Mouse (Mus musculus) embryo, embryonic 11.5 days (tissue): ENCODE results near the gene Slc34a2.

ENCODE experiments used
- DNase-seq: peaks from one replicate; pipeline ENCODE4 v3.0.0-alpha.2; 2012; ENCODE audit warnings: low read depth, low spot score

The Slc34a2 gene

DNA sequence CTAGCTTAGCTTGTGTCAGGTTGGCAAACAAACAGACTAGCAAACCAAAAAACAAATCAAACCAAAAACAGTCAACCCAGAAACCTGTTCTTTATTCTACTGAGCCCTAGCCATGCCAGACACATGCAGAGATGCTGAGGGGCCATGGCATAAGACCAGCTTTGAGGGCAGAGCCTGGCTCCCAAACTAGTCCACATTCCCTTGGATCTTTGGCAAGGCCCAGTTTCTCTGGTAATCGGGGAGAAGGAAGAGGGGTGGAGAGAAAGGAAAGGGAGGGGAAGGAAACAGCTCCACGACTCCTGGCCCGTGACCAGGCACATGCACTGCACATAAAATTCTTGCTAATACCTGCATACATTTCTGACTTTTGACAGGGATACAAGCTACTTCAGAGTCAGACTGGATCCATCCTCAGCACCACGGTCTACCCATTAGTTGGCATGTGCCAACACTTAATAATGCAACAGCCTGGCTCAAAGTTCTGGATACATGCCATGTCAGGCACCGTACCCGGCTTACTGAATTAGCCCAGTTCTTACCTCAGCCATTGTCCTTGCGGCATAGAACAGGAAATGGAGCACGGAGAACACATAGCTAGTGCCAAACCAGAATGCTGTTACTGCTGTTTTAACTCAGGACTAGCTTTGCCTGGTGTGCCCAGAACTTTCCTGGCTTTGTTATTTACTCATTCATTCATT is 12.5 kb upstream of the Slc34a2 start:
- no peak for DNase-seq

DNA sequence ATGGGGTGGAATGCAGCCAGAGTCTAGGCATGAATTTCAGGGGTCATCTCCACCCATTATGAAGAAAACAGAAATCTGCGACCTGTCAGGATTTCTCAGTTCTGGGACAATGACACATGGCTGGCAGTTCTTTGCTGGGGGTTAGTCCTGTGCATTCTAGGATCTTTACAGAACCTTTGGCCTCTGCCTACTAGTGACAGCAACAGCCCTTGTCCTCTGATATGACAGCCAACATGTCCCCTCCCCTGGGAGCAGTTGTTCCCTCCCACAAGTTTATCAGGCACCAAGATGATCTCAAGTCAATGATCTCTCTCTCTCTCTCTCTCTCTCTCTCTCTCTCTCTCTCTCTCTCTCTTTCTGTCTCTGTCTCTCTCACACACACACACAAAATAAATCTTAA is 6.5 kb upstream of the Slc34a2 start:
- DNase-seq = no peak

- no peak for DNase-seq
Measured at GRCm38 (mm10) chr5:53042034-53042748, 4.3 kb downstream of the Slc34a2 start.

DNA sequence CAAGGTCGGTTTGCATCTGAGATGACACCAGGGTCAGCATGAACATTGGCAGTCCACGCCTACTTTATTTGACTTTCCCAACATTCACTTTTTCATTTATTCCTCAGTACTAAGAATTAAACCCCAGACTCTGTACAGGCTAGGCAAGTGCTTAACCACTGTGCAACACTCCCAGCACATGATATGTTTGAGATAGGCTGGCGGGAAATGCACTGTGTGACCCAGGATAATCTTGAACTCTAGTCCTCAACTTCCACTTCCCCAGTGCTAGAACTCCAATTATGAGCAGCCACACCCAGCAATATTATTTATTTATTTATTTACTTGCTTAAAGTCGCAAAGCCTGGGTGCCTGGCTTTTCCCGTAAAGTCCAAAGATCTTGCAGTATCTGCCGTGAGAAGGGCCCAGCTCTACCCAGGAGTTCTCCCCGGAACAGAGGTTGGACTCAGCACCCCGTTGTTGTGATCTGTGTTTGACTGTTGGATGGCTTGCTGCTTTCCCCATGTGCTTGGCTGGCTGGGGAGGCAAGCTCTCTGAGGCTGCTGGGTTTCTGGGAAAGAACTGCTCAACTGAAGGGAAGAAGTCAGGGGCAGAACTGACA is 5.0 kb downstream of the Slc34a2 start:
- no peak for DNase-seq

DNA sequence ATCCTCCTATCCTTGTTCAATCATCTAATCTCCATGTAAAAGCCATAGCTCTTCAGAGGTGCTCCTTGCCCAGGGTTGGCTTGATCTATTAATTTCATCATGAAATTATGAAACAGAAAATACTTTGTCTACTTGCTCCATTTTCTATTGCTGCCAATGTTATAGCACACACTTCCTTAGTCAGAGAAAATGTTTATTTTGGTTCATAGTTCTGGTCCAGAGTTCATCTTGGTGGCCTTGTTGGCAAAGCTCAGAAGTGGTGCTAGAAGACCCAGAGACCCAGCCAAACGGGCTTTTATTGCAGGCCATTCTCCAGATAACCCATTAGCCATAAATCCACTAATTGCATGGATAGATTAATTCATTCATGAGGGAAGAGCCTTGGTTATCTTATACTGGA is 5.8 kb downstream of the Slc34a2 start:
- DNase-seq = no peak

- DNase-seq = no peak
Measured at GRCm38 (mm10) chr5:53047951-53048350, 10.1 kb downstream of the Slc34a2 start.

DNA sequence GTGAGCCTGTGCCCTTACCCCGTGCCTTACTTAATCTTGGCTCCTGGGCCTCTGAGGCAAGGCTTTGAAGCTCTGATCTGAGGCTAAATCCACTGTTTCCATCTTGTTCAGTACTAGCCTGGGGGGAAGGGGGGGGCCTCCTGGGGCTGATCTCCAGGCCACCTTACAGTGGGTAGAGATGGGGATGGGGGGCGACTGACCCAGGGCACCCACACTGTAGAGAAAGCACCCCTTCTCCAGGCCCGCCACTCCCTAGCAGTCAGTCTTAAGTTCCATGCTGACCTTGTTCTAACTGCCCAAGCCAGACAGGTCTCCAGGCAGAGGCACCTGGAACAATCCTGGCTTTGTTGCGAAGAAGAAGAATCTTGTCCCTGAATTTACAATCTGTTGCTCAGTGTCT is 10.7 kb downstream of the Slc34a2 start:
- no peak for DNase-seq

DNA sequence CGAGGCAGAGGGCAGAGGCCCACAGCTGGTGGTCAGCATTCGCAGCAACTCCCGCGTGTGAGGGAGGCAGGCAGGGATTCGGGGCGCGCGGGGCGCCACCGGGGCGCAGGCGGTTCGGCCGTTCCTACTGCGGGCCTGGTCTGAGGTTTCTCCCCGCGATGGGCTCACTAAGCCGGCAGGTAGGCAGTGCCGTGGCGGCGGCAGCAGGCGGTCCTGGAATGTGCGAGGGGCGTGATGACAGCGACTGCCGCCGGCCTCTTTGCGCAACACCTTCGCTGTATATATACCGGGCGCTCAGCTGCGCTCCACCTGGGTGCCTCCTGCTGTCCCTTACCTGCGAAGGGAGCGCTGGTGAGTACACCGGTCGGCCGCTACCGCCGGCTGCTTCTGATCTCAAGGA is 11.2 kb downstream of the Slc34a2 start:
- no peak for DNase-seq

DNA sequence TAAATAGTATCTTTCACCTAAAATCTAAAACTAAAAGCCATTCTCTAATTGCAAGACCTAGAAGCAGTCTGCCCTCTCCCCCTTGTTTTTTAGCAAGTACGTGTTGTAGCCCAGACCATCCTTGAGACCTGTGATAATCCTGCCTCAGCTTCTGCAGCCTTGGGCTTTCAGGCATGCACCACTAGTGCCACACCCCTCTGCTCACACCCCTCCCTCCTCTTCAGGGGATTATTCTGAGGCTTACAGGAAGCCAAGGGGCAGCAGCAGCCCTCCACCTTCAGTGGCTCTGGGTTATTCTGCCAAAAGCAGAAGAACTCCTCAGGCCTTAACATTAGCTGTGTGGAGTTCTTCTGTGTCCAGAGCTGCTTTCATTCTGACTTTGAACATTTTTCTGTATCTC is 13.1 kb downstream of the Slc34a2 start:
- DNase-seq = no peak

GRCm38 (mm10) chr5:53053246-53053645 is 15.4 kb downstream of the Slc34a2 start:
- no peak for DNase-seq

DNA sequence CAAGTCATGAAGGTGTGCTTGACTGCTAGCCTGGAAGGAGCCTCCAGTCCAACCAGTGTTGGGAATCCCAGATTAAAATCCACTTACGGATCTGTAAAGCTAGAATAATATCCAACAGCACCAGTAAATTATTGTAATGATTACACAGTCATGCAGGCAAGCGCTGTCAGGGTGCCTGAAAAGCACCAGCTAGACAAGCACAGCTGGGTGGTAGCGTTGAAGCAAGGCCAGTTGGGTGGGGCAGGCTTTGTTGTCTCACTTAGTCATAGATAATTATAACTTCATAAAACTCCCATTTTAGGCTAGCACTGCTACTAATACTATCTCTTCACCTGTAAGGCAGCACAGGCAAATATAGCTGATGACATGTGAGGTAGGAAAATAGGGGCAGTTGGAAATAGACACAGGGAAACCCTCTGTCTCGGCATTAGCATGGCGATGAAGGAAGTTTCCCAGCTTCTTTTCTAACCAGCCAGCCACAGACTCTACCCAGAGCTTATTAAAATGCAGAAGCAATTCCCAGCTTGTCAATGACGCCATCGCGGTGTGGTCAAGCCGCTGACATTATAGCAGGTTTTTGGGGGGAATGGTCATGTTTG is 23.8 kb downstream of the Slc34a2 start:
- DNase-seq = no peak

DNA sequence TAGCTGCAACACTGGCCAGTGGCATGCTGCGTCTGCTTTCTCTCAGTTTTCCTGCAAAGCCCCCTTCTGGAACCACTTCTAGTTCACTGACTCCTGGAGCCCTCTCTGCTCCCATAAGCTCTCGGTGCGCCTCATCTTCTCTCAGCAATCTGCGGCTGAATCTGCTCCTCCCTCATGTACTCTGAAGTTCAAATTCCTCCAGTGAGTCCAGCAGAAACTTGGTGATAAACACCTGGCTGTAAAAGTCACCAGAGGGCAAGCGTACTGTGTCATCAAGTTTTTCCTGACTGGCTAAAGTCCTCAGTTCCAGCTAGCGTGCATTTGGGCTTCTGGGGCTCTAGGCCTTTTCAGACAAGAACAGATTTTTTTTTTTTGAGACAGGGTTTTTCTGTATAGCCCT is 36.7 kb downstream of the Slc34a2 start:
- no peak for DNase-seq

DNA sequence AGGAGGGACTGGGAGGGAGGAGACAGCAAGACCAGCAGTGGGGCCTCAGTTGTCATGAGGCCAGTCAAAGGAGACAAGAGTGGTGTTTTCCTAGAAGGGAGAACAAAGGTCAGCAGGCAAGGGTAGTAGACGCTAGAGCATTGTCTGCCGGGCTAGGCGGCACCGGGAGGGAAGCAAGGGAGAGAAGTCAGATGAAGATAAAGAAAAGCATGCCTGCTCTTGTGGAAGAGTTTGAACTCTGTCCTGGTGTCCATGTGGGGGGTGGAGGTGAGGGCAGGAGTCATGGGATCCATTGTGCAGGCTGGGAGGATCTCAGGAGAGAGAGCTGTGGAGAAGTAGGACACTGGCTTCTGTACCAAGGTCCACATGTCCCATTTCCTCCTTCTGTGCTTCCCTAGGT is 40.6 kb downstream of the Slc34a2 start:
- DNase-seq = no peak

DNA sequence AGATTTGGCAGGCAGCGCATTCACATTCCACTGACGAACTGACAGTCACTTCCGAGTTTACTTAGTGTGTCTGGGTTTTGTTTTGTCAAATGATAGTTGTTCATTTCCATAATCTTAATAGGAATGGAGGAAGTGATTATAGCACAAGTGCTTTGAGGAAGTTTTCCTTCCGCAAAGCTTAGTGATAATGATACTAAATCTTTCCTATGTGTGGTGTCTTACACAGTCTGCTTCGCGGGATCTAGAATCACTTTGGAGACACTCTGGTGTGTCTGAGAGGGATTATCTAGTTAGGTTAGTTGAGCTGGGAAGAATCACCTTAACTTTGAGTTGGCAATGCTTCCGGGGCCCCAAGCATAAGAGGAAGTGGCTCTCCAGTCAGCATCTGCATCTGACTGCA is 49.6 kb downstream of the Slc34a2 start:
- DNase-seq = no peak

DNA sequence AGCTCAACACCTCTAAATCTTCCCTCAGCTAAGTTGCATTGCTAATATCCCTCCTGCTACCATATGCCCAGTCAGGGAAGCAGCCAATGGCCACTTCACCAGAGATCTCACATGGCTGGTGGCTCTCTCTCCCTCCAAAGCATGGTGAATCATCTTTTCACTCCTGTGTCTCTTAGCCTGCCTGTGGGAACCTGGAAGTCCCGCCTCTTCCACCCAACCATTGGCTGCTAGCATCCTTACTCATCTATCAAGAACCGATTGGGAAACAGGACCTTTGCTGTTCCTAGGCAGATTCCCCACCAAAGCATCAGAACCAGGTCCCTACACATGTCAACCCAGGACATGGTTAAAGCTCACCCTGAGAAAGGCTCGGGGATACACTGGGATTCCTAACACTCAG is 53.5 kb downstream of the Slc34a2 start:
- no peak for DNase-seq

GRCm38 (mm10) chr5:53101848-53102473 is 64.1 kb downstream of the Slc34a2 start:
- no peak for DNase-seq

DNA sequence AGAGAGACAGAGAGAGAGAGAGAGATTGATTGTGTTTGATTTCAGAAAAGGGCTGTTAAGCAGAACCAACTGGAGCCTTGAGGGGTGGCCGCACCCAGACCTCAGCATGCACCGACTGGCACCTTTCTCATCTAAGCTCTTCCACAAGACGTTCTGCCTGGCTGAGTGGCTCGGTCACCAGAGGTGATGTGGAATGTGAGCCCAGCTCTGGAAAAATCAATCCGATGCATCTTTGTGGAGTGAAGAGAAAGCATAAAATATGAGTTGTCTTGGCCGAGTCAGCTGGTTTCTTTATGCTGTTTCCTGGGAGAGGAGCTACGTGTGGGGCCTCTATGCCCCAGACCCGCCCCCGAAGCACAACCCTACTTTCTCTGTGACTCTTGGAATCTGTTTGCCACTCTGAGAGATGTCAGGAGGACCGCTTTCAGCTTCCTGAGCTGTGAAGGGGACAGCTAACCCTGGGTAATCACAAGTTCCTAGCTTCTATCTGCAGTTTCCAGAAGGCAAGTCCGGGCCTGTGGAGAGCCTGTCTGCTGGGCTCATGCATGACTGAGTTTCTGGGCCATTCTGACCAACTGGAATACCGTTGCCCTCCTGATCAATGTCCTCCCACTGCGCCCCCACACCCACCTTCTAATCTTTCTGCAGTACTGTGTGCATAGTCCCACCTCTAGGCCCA is 66.4 kb downstream of the Slc34a2 start:
- no peak for DNase-seq

DNA sequence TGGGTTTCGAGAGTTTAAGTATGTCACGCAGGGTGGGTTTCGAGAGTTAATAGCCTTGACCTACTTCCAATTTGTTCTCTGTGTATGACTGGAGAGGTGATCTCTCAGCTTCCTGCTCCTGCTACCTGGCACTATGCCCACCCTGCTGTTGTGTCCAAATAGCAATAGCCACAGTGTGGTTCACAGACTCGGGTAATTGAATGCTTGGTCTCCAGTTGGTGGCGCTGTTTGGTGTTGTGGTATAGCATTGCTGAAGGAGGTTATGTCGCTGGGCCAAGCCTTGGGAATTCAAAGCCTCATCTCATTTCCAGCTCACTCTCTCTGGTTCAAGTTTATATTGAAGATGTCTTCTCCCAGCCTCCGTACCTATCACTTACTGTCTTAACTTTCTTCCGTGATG is 67.8 kb downstream of the Slc34a2 start:
- no peak for DNase-seq

DNA sequence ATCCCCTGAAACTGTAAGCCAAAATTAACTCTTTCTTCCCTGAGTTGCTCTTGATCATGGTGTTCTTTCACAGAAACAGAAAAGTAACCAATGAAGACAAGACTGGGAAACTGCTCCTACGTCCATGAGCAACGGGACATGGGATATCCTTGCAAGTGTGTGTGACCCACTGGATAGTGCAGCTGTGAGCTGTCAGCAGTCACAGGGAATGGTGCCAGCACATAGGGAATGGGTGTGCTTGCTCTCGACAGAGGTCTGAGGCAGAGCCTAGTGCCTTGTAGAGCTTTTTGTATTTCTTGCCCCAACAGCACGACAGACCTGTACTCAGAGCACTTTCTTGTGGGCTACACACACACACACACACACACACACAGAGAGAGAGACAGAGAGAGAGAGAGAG is 68.2 kb downstream of the Slc34a2 start:
- DNase-seq = no peak

DNA sequence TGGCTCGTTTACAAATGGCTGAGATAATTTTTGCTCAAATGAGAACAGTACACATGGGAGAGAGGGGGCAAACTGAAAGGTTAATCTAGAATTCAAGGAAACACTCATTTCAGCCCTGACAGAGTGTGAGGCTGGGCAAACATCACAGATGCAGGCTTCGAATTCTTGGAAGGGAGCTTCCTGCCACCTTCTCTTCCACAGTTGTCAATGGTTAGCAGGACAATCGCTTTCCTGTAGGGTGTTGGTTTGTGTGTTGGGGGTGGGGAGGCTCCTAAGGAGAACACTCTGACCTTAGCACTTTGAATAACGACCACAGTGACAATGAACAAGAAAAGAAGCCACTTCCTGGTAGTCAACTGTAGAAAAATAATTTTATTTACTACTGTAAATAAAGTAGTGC is 68.8 kb downstream of the Slc34a2 start:
- DNase-seq = no peak

GRCm38 (mm10) chr5:53108026-53108425 is 70.1 kb downstream of the Slc34a2 start:
- DNase-seq = no peak

DNA sequence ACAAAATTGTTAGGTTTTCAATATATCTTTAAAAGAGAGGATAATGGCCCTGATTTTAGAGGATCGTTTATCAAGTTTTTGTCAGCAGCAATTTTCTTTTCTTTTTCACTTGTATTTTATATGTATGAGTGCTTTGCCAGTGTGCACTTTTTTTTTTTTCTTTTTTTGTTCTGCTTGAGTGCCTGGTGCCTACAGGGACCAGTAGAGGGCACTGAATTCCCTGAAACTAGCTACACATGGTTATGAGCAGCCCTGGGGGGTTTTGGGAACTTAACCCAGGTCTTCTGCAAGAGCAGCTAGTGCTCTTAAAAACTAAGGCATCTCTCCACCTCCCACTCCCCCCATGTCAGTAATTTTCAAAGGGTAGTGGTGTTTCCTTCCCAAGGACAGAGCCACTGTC is 70.8 kb downstream of the Slc34a2 start:
- DNase-seq = no peak
